Mouse (Mus musculus): ENCODE results near the gene Mlx. TPM values are rescaled to one million over a fixed set of nuclear protein-coding genes. Genes with fewer than 3 reads are reported as not detected.

Mlx gene
- 144 and 164 TPM in 2 replicates for polyA plus RNA-seq (2012; rRNA removed)

DNA sequence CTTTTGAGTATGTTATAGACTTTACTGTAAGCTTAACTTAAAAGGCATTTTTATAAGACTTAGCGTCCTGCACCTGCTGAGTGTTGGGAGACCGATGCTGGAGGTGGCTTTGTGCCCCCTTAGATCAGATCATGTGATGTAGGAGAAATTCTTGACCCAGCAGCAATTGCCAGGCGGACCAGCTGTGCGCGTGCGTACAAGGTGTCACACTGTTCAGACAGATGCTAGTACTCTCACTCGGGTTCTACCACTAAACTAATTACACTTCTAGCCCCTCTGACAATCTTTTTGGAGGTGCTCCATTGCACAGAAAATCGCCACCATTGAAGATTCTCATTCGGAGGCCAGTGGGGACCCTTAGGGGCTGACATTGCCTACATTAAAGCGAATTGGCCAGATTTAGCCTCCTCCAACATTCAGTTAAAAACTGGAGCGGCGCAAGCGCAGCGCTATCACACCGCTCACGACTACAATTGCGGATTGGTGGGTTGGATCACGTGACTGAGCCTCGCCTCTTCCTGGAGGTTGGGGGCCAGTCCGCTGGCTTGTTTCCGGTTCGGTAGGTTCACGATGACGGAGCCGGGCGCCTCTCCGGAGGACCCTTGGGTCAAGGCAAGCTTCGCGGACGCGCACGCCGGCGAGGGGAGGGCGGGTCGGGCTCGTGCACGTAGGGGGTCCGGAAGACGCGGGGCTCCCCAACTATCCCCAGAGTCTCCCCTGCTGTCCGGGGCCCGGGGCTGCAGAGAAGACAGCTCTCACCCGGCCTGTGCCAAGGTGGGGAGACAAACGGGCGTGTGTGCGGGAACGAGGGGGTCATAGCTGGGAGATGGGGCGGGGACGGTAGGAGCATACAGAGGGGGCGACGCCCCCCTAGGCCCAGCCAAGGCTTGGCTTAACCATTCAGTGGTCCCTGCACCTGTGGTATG, at the start of gene Mlx:
TSS of gene Mlx (plus strand) at position 522 of the 926 bp plus-strand sequence.
- WGBS = under 1% methylated on average over 52 of the region's 52 CpGs

DNA sequence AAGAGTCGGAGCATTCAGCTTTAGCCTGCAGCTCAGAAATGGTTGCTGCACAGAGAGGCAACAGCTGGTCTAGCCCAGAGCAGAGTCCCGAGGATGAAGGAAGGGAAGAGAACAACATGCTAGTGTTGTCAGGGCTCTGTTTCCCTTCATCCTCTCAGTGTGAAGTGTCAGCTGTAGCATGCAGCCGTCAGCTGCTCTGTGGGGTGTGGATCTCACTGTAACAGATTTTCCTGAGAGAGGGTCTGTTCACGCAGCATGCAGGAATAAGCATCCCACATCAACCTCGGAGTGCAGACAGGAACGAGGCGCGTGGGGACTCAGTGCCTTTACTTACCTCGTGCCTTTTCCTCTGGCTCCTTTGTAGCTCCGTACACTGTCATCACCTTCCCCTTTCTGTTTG, 49.3 kb upstream of the Mlx start:
- no peak for DNase-seq (ENCODE audit: low read depth, low spot score)
- WGBS = 86% methylated on average over 10 of the region's 10 CpGs

More for the DNA sequence above, at the start of gene Mlx:
- peak; percentile 92 for DNase-seq (ENCODE audit: low read depth, low spot score)

DNA sequence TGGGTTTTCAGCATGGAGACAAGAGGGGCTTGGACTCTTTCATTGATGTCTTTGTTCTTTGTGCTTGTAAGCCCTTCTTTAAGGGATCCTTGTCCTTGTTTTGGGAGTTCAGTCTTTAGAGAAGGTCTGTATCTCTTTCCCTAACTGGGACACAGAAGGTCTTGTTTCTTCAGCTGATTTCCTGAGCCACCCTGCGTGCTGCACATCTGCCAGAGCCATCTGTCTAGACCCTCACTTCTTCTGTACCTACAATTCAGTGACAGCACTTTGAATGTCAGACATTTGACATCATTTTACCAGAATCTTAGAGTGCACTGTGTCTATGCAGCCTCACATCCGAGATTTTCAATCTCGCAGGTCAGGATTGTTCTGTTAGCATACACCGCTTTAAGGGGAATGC, 41.3 kb upstream of the Mlx start:
- no peak for DNase-seq (ENCODE audit: low read depth, low spot score)
- 92% methylated on average over 4 of the region's 4 CpGs for WGBS

DNA sequence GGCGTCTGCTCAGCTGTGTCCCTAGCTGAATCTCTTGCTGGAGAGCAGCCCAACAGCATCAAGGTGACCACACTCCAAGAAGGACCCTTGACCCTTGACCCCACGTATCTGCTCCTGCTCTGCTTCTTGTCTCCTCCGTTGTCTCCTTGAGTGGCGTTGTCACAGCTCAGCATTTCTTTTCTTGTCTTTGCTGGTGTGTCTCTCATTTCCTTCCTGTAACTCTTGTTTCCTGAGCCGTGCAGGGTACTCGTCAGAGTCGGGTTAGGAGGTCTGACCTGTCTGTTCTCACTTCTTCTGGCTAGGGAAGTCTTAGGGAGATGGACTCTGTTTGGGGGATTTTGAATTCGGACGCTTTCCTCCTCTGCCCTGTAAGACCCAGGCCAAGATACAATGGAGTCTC, 40.6 kb upstream of the Mlx start:
- no peak for DNase-seq (ENCODE audit: low read depth, low spot score)
- WGBS = 67% methylated on average over 9 of the region's 9 CpGs

DNA sequence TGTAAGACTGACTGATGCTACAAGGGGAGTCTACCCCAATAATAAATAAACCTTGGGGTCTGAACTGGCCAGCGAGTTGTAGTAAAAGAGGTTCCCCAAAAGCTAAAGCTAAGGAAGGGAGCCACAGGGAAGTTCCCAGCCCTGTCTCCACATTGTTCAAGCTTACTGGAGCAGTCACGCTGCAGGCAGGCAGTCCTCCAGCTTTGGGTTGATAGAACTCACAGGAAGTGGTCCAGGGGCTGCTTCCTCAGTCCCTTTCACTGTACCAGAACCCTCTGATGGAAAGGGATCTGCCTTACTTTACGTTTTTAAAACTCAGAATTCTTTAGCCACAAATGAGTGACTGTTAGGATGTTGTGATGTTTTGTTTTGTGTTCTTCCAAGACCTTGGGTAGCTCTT, 39.6 kb upstream of the Mlx start:
- no peak for DNase-seq (ENCODE audit: low read depth, low spot score)
- WGBS = 80% methylated on average over 3 of the region's 3 CpGs

DNA sequence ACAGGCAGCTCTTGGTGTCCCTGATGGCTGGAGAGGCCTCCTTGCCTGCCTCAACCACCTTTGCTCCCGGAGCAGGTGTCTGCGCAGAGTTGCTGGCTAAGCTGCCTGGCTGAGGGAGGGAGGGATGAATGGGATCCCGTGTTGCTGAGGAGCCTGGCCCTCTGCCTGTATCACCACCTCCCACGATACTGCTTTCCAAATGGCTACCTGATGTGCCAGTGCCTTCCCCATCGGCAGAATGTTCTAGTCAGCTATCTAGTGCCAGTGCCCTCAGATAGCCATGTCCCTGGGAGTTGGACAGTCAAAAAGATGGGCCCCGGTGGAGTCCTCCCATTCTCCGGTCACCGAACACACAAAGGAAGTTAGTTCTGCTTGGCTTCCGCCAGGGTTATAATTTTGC, 36.7 kb upstream of the Mlx start:
- no peak for DNase-seq (ENCODE audit: low read depth, low spot score)
- WGBS = 91% methylated on average over 9 of the region's 9 CpGs

DNA sequence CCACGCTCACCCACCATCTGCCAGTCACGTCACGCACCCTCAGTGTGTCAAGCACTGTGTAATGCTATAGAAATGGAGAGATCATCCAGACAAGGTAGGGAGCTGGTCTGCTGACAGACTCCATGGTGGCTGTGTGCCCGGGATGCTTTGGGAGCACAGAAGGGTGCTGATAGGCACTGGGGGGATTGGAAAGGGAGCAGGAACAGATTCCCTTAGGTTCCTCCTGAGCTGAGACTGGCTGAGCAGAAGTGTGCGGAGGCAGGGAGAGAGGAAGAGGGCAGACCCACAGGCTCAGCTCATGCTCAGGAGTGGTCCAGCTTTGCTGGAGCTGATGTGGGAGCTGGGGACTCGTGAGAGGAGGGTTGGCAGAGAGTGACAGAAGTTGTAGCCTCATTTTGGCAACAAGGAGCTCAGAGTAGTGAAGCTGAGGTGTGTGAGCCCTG, 36.0 kb upstream of the Mlx start:
- DNase-seq (ENCODE audit: low read depth, low spot score) = no peak
- 96% methylated on average over 6 of the region's 6 CpGs for WGBS

DNA sequence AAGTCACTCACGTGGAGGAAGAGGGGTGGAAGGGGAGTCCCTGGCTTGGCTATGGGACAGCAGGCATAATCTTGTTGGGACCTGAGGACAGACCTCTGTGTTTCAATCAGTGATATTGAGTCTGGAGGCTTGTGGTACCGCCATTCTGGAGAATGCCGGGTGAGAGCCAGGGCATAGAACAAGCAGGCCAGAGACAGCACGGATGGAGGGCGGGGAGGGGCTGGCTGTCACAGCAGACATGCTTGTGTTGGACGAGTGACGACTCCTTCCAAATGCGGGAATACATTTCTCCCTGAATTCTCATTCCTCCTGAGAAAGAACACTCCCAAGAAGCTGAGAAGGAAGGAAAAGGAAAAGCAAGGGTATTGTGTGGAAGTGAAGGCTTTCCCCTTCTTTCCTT, 35.5 kb upstream of the Mlx start:
- WGBS = 93% methylated on average over 8 of the region's 8 CpGs

DNA sequence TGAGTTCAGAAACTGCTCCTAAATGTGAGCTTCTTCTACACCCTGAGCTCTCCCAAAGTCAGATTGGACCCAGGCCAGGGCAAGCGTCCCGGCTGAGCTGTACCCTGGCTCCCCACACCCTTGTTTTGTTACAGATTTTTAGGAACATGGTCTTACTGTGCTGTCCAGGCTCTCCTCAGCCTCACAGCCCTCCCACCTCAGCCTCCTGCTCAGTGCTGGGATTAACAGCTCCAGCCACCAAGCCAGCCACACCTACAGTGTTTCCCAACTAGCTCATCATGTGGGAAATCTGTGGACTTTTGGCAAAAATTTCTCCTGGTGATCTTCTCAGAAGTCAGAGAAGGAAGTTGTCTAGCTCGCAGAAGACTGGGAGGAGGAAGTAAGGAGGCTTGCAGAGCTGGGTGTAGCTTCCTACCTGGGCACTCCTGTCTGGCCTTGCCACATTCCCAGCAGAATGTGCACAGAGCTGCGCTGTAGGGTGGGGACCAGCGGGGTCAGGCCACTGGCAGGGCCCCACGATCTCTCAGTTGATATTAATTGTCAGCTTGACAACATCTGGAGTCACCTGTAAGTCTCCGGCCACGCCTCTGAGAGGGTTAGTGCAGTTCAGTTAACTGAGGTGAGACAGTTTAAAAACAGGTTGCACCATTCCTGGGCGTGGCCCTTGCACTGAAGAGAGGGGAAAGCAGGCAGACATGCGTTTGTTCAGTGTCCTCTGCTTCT, 34.2 kb upstream of the Mlx start:
- no peak for DNase-seq (ENCODE audit: low read depth, low spot score)
- WGBS = 25% methylated on average over 10 of the region's 10 CpGs

More for the DNA sequence above, 35.5 kb upstream of the Mlx start:
- DNase-seq (ENCODE audit: low read depth, low spot score) = no peak

DNA sequence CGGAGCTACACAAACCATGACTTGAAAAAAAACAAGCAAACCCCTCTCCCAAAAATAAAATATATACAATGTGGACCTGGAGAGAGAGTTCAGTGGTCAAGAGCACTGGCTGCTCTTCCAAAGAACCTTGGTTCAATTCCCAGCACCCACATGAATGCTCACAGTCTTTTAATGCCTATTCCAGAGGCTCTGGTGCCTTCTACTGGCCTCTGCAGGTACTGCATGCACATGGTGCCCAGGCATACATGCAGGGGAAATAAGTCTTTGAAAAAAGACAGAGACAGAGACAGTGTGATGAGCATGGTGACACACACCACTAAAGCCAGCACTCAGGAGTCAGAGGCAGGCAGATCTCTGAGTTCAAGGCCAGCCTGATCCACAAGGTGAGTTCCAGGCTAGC, 33.1 kb upstream of the Mlx start:
- 95% methylated on average over 1 of the region's 1 CpGs for WGBS
- DNase-seq (ENCODE audit: low read depth, low spot score) = no peak

DNA sequence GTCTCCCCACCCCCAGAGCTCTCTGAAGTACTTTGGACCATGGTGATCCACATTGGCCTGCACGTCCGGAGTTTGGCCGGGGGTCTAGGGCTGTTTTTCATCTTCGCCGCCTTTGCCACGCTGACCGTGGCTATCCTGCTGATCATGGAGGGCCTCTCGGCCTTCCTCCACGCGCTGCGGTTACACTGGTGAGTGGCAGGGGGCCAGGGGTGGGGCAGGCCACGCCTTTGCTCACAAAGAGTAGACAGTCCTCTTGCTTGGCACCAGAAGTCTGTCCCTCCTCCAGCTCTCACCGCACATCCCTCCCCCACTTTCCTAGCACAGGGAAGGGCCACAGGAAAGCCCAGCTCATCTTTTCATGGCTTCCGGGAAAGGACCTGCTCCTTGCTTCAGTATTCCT, 31.7 kb upstream of the Mlx start:
- no peak for DNase-seq (ENCODE audit: low read depth, low spot score)
- WGBS = 35% methylated on average over 14 of the region's 14 CpGs

DNA sequence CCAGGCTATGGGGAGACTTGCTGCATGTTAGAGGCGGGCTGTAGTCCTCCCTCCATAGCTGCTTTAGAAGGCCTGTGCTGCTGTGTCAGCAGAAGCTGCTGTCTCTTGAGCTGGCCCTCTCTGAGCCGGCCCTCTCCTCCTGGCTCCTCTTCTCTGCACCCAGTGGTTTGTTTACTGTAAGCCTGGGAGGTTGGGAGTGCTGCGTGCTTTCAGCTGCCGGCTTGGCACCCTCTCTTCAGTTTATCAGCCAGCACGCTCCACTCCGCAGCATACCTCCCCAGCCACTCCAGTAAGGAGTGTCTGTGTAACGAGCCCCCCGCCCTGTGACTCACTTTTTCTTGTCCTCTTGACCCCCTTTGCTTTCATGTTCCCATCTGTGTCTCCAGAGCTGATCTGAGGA, 30.2 kb upstream of the Mlx start:
- WGBS = 14% methylated on average over 8 of the region's 8 CpGs
- no peak for DNase-seq (ENCODE audit: low read depth, low spot score)

DNA sequence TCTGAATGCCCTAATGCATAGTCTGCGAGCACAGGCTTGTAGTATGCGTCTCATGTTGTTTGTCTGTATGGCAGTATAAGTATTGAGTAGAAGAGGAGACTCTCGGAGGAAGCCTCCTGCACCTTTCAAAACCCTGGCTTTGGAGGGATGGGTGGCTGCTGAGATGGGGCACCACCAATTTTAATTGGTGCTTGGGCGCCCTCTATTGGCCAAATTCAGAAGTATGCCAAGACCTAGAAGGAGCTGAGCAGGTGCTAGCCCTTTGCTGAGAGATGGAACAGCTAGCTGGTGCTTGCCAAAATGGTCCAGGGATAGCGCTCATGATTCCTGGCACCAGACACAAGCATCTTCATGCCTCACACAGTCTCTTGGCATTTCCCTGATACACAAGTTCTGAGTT, 29.2 kb upstream of the Mlx start:
- DNase-seq (ENCODE audit: low read depth, low spot score) = no peak
- WGBS = 13% methylated on average over 5 of the region's 5 CpGs

DNA sequence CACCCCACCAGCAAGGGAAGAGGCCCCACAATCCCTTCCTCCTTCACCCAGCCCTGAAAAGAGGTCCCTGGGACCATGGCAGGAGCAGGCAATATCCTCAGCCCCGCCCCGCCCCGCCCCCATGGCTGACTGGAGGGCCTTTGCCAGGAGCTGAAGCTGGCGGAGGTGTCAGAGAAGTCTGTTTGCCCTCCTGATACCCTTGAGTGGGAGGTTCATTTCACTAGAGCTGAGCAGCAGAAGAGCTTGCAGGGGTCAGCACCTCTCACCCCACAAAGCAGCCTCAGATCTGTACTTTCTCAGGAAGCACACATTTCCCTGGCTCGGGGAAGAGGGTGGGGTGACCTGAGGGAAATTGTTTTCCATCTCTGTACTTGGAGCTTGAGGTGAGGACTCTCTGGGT, 28.4 kb upstream of the Mlx start:
- 36% methylated on average over 5 of the region's 5 CpGs for WGBS
- DNase-seq (ENCODE audit: low read depth, low spot score) = no peak

DNA sequence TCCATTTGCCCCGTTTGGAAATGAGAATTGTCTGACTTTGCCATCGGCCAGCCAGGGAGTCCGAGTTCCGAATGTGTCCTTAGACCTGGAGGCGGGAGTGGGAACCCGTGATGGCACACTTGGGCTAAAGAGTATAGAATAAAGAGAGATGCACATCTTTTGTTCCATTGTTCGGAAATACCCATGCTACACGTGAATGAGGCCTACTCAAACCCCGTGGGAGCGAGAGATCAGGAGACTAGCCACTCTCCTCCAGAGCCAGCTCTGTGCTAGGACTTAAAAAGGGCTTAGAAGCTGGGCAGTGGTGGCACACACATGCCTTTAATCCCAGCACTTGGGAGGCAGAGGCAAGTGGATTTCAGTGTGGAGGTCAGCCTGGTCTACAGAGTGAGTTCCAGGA, 27.6 kb upstream of the Mlx start:
- DNase-seq (ENCODE audit: low read depth, low spot score) = no peak
- whole genome bisulfite sequencing = 82% methylated on average over 10 of the region's 10 CpGs

DNA sequence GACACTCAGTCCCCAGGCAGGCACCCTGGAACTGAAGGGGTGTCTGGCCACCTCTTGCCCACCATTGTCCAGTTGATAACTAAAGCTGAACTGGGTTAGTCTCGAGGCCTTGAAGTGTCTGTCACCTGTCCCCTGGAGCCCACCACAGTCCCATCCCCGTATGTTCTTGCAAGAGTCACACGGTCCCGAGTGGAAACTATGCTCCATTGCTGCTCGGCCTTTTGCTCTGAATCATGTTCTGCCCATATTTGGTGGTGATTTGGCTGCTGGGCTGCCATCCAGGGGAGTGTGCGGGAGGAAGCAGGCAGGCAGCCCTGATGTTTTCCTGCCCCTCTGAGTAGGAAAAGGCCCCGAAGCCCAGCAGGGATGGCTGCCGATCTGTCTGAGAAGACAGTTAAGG, 27.0 kb upstream of the Mlx start:
- 35% methylated on average over 8 of the region's 8 CpGs for WGBS
- no peak for DNase-seq (ENCODE audit: low read depth, low spot score)

DNA sequence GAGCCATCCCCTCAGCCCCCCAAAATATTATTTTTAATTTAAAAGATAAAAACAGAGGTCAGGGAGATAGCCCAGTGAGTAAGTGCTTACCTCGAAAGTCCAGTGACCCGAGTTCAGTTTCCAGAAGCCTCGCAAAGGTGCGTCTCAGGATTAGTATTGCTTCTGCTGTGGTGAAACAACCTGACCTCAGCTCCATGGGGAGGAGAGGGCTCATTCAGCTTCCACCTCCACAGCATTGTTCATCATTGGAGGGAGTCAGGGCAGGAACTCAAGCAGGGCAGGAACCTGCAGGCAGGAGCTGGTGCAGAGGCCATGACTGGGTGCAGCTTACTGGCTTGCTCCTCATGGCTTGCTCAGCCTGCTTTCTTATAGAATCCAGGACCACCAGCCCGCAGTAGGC, 26.0 kb upstream of the Mlx start:
- 91% methylated on average over 5 of the region's 5 CpGs for WGBS
- DNase-seq (ENCODE audit: low read depth, low spot score) = no peak

DNA sequence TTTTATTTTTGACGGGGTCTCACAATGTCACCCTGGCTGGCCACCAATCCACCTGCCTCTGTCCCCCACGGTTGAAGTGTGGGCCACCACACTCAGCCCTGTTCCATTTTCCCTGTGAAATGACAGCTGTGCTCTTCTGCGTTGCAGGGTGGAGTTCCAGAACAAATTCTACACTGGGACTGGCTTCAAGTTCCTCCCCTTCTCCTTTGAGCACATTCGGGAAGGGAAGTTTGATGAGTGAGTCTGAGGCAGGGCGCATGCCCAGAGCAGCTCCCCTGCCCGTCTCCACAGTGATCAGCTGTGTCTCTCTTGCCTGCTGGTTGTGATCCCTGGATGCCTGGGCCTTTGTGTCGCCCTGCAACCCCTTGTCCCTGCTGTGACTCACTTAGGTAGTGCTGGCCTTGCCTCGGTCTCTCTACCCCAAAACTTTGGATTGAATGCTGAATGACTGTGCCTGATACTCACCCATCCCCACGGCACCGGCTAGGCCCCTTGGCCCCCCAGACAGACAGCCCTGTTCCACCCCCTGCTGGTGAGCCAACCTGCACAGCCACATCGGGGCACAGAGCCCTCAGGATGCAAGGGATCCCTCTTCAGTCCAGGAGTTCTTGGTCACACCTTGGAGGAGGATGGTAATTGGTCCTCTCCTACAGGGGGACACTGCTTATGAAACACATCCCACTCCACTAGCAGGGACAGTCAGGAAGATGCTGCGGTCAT, 24.8 kb upstream of the Mlx start:
- WGBS = 54% methylated on average over 12 of the region's 12 CpGs
- DNase-seq (ENCODE audit: low read depth, low spot score) = no peak

DNA sequence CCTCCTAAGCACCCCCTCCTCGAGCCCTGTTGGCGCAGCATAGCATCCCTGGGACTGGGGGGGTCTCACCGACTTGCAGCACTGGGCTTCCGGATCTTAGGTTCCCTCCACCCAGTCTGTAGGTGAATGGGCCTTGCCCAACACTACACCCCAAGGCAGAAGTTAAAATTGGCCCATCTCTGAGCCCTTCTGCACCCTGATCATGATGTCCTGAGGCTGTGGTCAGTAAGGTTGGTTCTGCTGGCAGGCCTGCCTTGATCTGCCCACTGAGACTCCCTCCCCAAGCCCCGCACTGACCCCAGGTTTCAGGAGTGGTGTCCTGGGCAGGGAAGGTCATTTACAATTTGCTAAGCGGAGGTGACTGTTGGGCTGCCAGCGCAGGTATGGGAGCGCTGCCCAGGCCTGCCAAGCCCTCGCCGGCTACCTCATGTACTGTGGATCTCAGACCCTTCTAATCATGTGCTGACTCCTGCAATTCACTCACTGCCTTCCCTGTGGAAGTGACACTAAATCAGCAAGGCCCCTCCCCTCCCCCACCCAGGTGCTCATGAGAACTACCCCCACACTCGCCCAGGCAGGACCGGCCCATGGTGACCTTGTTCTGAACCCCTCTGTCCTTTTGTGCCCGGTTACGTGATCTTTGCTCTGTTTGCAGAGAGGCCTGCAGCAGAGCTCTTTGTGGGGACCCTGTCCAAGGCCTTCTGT, 24.0 kb upstream of the Mlx start:
- WGBS = 41% methylated on average over 14 of the region's 14 CpGs
- no peak for DNase-seq (ENCODE audit: low read depth, low spot score)

All from large intestine, adult 2 months (tissue).